Mouse (Mus musculus) hematopoietic stem cell, adult 5-6 weeks (primary cell): ENCODE results near the gene 2210016F16Rik. TPM values are rescaled to one million over a fixed set of nuclear protein-coding genes. Genes with fewer than 3 reads are reported as not detected.
"Not testable (repeated sequence)": the region's sequence is repeated elsewhere in the genome, so short reads cannot be mapped to it uniquely, and the experiment has no call there.

Experiments
- ATAC-seq, 2 experiments: fragments of 125-278 bp in 1 of 2; replicated peaks in 1 of 2; 2 replicates each; pipeline ENCODE4 v1.8.0; 2016 to 2017; ENCODE audit warnings: inconsistent platforms in 2 of 2, mild to moderate bottlenecking in 2 of 2, moderate number of reproducible peaks in 2 of 2, low read depth in 1 of 2, moderate TSS enrichment in 1 of 2; ENCODE audit not compliant: low FRiP score in 2 of 2, poor library complexity in 2 of 2, severe bottlenecking in 2 of 2, insufficient read depth in 1 of 2, low TSS enrichment in 1 of 2
- total RNA-seq: library from RNA; stranded (forward); fragments of 172-1452, 232-1000 nt; gene quantifications from 2 replicates; pipeline ENCODE4 v1.2.3, GENCODE M21; 2017

2210016F16Rik gene
- total RNA-seq, 1 experiment from 2014 or later, result 11.1 TPM

DNA sequence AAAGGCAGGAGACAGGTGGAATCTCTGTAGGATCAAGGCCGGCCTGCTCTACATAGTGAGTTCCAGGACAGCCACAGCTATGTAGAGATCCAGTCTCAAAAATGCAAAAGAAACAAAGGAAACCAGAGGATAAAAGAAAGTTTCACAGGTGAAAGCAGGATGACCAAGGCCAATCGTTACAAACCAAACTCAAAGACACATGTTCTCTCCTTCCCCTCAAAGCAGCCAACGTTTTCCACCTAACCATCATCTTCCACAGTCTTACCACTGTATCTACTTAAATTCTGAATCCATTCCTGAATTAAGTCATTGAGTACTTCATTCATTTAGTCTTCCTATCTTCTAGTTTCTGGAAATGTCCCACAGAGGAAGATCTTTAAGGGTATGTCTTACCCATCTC is 3.4 kb upstream of the 2210016F16Rik start:
- no peak for ATAC-seq

GRCm38 (mm10) chr13:58387948-58388347 is 2.9 kb upstream of the 2210016F16Rik start:
- peak; percentile 69 to 89 for ATAC-seq

DNA sequence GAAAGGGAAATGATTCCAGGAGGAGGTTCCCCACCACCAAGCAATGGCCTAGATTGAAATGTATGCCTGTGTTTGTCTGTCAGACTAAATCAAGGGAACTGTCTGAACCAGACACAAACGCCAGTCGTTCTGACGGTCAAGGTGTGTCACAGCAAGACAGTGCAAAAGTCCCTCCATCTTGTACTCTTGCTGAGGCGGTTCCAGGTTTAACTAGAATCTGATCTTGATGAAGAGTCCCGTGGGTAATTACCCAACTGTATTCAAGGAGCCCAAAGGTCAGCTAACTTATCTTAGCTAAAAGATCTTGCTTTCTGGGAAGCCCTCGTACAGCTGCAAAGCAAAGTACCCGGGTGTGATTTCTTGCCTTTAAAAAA is 509 bp upstream of the 2210016F16Rik start:
- no peak for ATAC-seq

DNA sequence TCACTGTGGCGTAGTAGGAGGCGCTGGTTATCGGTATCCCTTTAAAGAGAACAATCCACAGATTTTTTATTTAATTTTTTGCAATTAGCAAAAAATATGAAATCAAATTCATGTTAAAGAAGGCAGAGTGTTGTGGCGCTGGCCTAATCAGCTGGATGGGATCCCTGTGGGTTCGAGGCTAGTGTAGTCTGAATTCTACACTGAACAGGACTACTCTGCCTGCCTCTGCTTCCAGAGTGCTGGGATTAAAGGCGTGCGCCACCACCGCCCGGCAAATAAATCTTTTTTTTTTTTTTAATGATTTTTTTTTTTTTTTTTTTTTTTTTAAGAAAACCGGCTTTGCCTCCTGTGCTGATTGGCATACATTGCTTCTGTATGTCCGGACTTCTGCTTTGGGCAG is 654 bp downstream of the 2210016F16Rik start:
- ATAC-seq, result no peak

DNA sequence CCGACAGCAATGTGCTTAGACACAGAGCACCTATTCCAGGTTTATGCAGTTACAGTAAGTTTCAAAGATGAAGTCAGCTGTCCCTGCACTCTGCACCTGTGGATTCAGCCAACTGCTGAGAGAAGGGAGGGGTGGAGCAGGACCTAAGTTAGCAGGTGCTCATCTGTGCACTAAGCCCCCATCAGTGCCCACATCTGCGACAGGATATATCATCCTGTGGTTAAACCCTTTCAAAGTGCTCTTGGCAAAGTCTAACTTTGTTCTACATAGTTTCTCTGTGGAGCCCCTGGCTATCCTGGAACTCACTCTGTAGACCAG is 11.9 kb downstream of the 2210016F16Rik start:
- no peak for ATAC-seq

DNA sequence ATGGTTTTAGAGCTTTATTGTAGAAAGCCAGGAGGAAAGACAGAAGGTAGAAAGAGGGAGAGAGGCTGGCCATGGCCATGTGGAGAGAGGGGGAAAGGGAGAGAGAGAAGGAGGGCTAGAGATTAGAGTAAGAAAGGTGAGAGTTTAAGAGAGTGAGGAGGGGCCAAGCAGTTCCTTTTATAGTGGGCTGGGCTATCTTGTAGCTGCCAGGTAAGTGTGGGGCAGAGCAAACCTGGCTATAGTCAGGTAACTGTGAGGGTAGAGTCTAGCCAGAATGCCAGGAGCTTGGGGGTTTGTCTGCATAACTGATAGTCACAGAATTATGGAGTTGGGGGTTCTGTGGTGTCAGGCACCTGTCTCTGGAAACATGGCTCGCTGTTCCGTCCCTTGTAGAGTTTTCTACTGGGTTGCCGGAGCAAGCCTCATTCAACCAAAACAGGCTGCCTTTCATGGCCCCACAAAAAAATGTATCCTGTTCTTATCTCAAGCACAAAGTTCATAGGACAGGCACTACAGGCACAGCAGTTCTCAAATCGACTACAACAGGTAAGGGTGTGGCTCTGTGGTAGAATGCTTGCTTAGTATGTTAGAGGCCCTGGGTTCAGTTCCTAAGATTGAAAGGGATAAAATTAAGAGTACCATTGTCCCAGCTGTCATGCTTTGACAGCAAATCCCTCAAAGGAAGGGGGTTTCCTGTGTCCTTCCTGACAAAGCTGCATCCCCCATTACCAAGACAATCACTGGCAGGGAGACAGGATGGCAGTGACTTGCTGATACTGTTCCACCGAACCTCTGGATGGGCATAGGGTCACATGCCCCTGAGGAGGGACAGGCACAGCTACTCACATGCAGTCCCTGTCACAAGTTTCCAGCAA is 12.5 kb downstream of the 2210016F16Rik start:
- ATAC-seq, result no peak

- no peak for ATAC-seq
These were observed 16.2 kb downstream of the 2210016F16Rik start for GRCm38 (mm10) chr13:58368835-58369234.

GRCm38 (mm10) chr13:58367641-58368040 is 17.4 kb downstream of the 2210016F16Rik start:
- ATAC-seq, result no peak

DNA sequence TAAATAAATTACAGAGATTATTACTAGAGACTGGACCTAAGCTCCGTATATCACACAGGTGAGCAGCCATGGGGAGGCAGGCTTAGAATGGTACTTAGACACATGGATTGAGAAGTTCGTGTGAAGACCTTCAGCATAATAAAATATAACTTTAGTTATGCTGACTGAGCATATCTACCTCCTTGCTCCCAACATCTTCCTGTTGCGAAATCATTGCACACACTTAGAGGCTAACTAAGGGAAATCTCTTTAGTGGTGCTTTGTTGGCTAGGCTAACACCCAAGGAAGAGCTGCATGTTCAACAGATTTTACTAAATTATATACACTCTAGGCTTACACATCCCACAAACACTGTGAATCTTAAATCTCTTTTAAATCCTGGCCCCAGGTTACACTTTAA is 18.7 kb downstream of the 2210016F16Rik start:
- ATAC-seq, result no peak

- ATAC-seq, result not testable (repeated sequence)
These were observed 19.8 kb downstream of the 2210016F16Rik start for GRCm38 (mm10) chr13:58365179-58365578.

- ATAC-seq, result no peak
These were observed 20.5 kb downstream of the 2210016F16Rik start for GRCm38 (mm10) chr13:58364353-58365175.

DNA sequence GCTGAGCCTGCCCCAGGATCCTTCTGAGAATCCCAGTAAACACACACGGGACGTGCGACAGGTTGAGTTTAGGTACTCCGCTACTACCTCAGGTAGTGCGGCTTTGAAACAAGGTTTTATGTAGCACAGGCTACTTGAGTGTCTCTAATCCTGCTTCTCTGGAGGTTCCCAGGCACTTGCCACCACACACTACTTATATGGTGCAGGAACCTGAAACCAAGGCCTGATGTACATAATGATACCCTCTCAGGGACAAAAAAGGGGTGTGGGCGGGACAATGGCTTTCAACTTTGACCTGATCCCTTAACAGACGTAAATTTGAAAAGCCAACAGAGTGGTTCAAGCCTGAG is 25.7 kb downstream of the 2210016F16Rik start:
- peak in 1 of 2 experiments; percentile 48; a peak in 1 of 4 replicates for ATAC-seq

- ATAC-seq, result peak; percentile 98 to 99
These were observed 26.3 kb downstream of the 2210016F16Rik start, which contains the start of gene Kif27 for GRCm38 (mm10) chr13:58358629-58359303. Gene Kif27, minus strand, starts transcription at chr13:58359122.

DNA sequence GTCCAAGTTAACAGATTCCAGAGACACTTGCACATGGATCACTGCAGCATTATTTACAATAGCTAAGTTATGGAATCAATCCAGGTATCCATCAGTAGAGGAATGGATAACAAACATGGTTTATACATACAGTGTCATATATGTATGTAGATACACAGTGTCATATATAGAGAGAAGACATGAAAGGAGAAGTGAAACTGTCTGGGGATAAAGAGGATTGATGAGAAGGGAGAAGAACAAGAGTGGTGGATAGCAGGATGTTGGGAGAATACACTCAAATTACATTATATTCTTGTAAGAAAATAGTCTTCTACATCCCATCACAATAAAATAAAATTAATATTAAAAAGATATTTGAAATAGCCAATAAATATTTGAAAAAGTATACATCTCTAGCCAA is 32.0 kb downstream of the 2210016F16Rik start:
- ATAC-seq, result no peak

DNA sequence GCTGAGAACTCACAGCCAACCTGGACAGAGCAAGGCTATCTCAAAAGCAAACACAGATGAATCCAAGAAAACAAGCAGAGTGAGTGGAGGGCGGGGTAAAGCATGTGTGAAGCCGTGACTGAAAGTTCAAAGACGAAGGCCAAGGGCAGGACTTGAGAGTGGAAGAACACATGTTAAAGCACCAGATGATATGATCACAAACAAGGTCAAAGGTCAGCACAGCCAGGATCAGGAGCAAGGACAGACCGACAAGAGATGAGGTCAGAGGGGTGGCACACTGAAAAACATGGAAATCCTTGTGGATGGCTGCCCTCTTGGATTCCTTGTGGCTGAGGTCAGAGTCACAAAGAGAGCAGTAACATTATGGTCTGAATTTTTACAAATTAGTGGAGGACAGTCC is 34.4 kb downstream of the 2210016F16Rik start:
- ATAC-seq, result no peak

DNA sequence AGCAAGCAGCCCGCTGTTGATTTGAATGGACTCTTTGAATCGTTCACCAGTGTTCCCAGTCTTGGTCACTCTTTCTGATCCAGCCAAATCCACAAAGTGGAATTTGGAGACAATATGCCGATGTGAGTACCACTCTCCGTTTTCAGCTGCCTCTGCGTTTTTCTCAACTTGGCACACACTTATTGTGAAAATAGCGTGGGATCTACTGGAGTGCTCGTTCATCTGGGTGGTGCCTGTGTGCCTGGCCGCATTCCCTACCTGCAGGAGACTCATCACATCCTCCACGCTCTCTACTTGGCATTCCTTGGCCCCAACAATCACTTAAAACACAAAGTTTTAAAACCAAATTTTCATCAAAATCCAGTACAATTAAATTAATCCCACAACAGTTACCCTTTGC is 40.5 kb downstream of the 2210016F16Rik start:
- ATAC-seq, result no peak

- no peak for ATAC-seq
These were observed 47.6 kb downstream of the 2210016F16Rik start for GRCm38 (mm10) chr13:58337456-58337855.

DNA sequence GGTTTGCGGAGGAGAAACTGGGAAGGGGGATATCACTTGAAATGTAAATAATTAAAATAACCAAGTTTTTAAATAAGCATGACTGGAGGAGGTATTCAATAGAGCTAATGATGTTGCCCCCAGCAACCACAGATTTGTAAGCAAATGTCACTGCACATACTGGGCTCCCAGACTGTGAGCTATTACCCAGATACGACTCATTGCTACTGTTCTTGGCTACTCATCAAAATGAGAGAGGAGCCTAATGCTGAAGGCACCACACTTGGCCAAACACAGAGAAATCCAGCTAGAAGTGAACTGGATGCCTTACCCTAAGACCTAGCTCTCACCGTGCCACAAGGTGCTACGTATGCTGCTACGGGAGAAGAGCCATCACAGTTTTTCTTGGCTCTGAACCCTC is 50.9 kb downstream of the 2210016F16Rik start:
- ATAC-seq, result no peak
